Mouse (Mus musculus) subcutaneous adipose tissue, adult 2 months (tissue): Measurements from ENCODE around the gene Nadk2. TPM values are rescaled to one million over a fixed set of nuclear protein-coding genes. Genes with fewer than 3 reads are reported as not detected.

Source experiments
- polyA plus RNA-seq: library from polyadenylated mRNA; depleted of rRNA; stranded (reverse); fragments of >200 nt; gene quantifications from 2 replicates; pipeline ENCODE4 v1.2.3, GENCODE M21; 2012; ENCODE audit warnings: low replicate concordance; rRNA removed

Nadk2 gene
- 12.5 and 16.2 TPM in 2 replicates for polyA plus RNA-seq

DNA sequence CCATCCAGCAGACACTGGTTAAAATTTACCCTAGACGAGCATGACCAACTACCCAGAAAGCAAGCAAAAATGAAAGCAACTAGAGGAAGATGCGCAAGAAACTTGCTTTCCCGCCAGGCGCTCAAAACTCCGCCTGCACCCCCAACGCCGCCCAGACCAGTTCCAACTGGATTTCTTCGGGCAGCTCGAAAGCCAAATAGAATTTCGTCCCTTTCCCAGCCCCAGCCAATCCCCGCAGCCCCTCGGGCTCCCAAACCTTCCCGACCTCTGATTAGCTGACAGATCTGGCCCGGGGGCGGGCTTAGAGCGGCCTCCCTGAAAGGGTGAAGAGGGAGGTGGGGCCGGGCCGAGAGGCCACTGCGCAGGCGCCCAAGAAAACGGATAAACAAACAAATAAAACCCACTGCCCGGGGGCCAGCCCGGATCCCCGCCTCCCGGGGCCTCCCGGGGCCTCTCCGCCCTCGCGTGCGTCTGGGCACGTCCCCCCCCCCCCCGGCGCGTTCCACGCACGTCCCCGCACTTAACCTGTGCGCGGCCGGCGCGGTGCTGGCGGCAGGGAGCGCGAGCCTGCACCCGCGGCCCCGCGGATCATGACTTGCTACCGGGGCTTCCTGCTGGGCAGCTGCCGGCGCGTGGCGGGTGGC is at the start of gene Nadk2:
Gene Nadk2, plus strand, starts transcription at position 349 of the 644 bp plus-strand sequence.

GRCm38 (mm10) chr15:9140252-9140680 is 69.2 kb downstream of the Nadk2 start, which contains the start of gene Lmbrd2:
Gene Lmbrd2 (plus strand): TSS chr15:9140550.

DNA sequence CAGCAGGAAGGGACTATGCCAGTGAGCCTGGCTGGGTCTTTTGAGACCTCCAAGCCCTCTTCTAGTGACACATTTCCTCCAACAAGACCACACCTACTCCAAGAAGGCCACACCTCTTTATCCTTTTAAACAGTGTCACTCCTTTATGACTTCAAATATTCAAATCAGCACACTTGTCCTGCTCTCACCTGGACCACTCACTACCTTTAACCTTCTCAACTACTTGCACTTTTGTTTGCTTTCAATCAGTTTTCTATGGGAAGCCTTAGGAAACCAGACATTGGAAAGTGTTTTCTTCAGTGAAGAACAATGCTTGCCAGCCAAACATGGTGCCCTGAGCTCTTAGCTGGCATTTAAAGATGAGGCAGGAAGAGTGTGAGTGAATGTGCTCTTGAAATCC is 84.3 kb downstream of the Nadk2 start, which contains the start of gene Skp2:
Gene Skp2, minus strand, starts transcription at position 101 of the 400 bp plus-strand sequence.

Other genes with a start within 250 kb of the Nadk2 start
- gene Ranbp3l, start 103.3 kb upstream of the Nadk2 start, polyA plus RNA-seq, result 0.39 and 1.1 TPM in 2 replicates
- gene Lmbrd2, start 69.3 kb downstream of the Nadk2 start, polyA plus RNA-seq, result 5.3 and 9.6 TPM in 2 replicates
- 0.29 and 5.1 TPM in 2 replicates for gene Skp2, start 84.2 kb downstream of the Nadk2 start, polyA plus RNA-seq
- not detected in 2 replicates for gene Ugt3a1, start 205.6 kb downstream of the Nadk2 start, polyA plus RNA-seq